Mouse (Mus musculus): ENCODE results near the gene Jakmip3. TPM values are rescaled to one million over a fixed set of nuclear protein-coding genes. Genes with fewer than 3 reads are reported as not detected.

Gene Jakmip3
- polyA plus RNA-seq, 2 experiments = 0.01 TPM; not detected in 1

DNA sequence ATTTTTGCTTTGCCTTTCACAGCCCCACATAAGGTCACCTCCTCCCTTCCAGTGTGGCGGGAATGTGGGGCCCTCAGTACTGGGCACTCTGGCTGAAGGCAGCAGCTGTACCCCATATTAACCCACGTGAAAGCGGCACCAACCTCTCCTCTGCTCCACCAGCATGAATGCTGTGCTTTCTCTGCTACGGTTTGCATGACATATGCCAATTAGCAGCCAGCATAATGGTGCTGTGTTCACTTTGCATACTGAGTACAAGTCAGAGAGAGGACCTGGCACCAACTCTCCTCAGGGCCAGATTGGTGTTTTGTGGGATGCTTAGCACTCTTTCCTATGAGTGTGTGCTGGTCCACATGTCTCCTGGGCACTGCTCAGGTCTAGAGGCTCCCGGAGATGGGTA, 19.2 kb downstream of the Jakmip3 start:
- Histone ChIP-seq H3K4me3 (ENCODE audit: insufficient read depth in 1 of 2, low read depth in 2 of 2, low read length in 2 of 2) (no peak overlapping the region), H3K4me1 (replicated peaks; ENCODE audit: control insufficient read depth in 2 of 2, insufficient read depth in 2 of 2, low read length in 1 of 2) (no peaks in the 10 kb centered on the region), H3K4me2 (ENCODE audit: low read depth) (no peak overlapping the region), H3K27me3 (ENCODE audit: control insufficient read depth, insufficient read depth, low read length) (no peaks in the 10 kb centered on the region), H3K9ac (replicated peaks) (no peak overlapping the region), H3K36me3 (replicated peaks; ENCODE audit: control insufficient read depth, insufficient read depth, low read depth) (no peaks in the 10 kb centered on the region), H3K27ac (no peak overlapping the region), H3K9me3 (ENCODE audit: control insufficient read depth, low read length) (no peaks in the 10 kb centered on the region)
- DNase-seq (ENCODE audit: low read depth in 3 of 3, low spot score in 3 of 3) = no peak
- ATAC-seq (ENCODE audit: insufficient read depth) = no peak
- no peak for TF ChIP-seq CTCF (IDR thresholded peaks at IDR 0.05; ENCODE audit: low read depth)
- 67% methylated on average over 5 of the region's 5 CpGs for WGBS (ENCODE audit: insufficient replicate concordance)

DNA sequence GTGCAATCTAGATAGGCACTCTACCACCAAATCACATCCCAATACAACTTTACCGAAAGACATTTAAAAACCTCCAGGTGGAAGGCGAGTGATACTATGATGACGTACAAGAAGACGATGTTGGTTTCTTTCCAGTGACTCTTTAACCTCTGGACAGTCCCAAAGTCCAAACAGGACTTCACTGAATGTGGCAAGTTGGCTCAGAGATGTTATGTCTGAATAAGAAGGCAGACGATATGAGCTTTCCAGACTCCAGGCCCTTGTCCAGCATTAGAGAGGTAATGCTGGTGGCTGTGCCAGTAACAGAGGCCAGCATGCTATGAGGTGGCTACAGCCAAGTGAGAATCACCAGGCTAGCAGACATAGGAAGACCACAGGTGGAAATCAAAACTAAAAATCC, 23.2 kb downstream of the Jakmip3 start:
- WGBS (ENCODE audit: insufficient replicate concordance) = 70% methylated on average over 5 of the region's 5 CpGs

DNA sequence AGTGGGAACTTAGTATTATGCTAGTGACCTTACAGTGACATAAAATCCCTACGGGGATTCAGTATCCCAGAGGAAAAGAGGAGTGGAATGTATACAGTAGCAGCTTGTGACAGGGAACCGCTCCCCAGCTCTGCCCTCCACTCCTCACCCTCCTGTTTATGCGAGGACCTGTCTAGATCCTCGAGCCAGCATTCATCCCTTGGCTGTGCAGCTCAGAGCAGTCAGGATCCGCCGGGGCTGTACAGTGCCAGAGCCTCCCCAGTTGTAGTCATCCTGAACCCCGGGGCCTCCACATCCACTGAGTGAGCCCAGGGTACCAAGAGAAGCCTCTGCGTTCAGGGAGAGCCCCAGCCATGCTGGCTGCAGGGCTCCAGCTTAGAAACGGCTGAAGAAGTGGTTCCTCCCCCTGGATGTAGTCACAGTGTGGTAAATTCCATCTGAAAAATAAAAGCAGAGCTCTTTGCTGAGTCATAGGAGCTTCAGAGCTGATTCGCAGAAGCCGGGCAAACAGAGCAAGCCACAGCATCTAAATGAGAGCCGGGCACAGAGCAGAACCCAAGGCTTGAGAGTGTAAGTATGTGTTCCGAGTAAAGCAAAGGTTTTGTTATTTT, 27.6 kb downstream of the Jakmip3 start:
- H3K9ac ChIP-seq (replicated peaks) = no peak overlapping the region
- H3K4me3 ChIP-seq (ENCODE audit: insufficient read depth in 1 of 2, low read depth in 2 of 2, low read length in 2 of 2) = no peak overlapping the region
- H3K4me1 ChIP-seq (replicated peaks; ENCODE audit: control insufficient read depth in 2 of 2, insufficient read depth in 2 of 2, low read length in 1 of 2) = no peaks in the 10 kb centered on the region
- ATAC-seq (ENCODE audit: insufficient read depth) = no peak
- H3K4me2 ChIP-seq (ENCODE audit: low read depth) = no peak overlapping the region
- H3K27ac ChIP-seq = no peak overlapping the region
- H3K9me3 ChIP-seq (ENCODE audit: control insufficient read depth, low read length) = no peaks in the 10 kb centered on the region
- H3K27me3 ChIP-seq (ENCODE audit: control insufficient read depth, insufficient read depth, low read length) = no peaks in the 10 kb centered on the region
- TF ChIP-seq CTCF (IDR thresholded peaks at IDR 0.05; ENCODE audit: low read depth) (no peak), EP300 (IDR thresholded peaks at IDR 0.05; ENCODE audit: low read depth) (no peak)
- DNase-seq (ENCODE audit: low read depth in 3 of 3, low spot score in 3 of 3) = no peak
- 54% methylated on average over 13 of the region's 13 CpGs for WGBS (ENCODE audit: insufficient replicate concordance)
- no peaks in the 10 kb centered on the region for H3K36me3 ChIP-seq (replicated peaks; ENCODE audit: control insufficient read depth, insufficient read depth, low read depth)

More for the DNA sequence above, 23.2 kb downstream of the Jakmip3 start:
- no peaks in the 10 kb centered on the region for H3K4me1 ChIP-seq (replicated peaks; ENCODE audit: control insufficient read depth in 2 of 2, insufficient read depth in 2 of 2, low read length in 1 of 2)
- no peak overlapping the region for H3K9ac ChIP-seq (replicated peaks)
- H3K9me3 ChIP-seq (ENCODE audit: control insufficient read depth, low read length) = no peaks in the 10 kb centered on the region
- H3K4me3 ChIP-seq (ENCODE audit: insufficient read depth in 1 of 2, low read depth in 2 of 2, low read length in 2 of 2) = no peak overlapping the region
- no peaks in the 10 kb centered on the region for H3K27me3 ChIP-seq (ENCODE audit: control insufficient read depth, insufficient read depth, low read length)
- H3K4me2 ChIP-seq (ENCODE audit: low read depth) = no peak overlapping the region
- H3K27ac ChIP-seq = no peak overlapping the region
- no peak for ATAC-seq (ENCODE audit: insufficient read depth)
- no peaks in the 10 kb centered on the region for H3K36me3 ChIP-seq (replicated peaks; ENCODE audit: control insufficient read depth, insufficient read depth, low read depth)
- TF ChIP-seq EP300 (IDR thresholded peaks at IDR 0.05; ENCODE audit: low read depth) (no peak), CTCF (IDR thresholded peaks at IDR 0.05; ENCODE audit: low read depth) (no peak)
- DNase-seq (ENCODE audit: low read depth in 3 of 3, low spot score in 3 of 3) = no peak

DNA sequence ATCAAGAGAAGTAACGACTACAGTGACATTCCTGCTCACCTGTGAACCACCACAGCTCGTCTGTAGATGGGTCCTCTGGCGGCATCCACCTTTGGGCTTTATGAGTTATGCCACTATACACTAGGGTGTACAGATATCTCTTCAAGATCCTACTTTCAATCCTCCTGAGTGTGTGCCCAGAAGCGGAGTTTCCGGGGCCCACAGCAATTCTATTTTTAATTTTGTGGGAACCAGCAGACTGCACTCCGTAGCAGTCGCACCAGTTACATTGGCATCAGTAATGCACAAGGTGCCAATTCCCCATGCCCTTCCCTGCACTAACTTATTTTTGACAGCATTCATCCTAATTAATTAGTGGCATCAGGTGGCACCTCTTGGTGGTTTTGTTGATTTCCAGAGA, 37.0 kb downstream of the Jakmip3 start:
- no peaks in the 10 kb centered on the region for H3K9me3 ChIP-seq (ENCODE audit: control insufficient read depth, low read length)
- DNase-seq (ENCODE audit: low read depth in 3 of 3, low spot score in 3 of 3) (no peak), ATAC-seq (ENCODE audit: insufficient read depth) (no peak)
- WGBS (ENCODE audit: insufficient replicate concordance) = 71% methylated on average over 7 of the region's 7 CpGs
- no peaks in the 10 kb centered on the region for H3K27me3 ChIP-seq (ENCODE audit: control insufficient read depth, insufficient read depth, low read length)
- TF ChIP-seq EP300 (IDR thresholded peaks at IDR 0.05; ENCODE audit: low read depth) = no peak
- TF ChIP-seq CTCF (IDR thresholded peaks at IDR 0.05; ENCODE audit: low read depth) = no peak
- H3K4me2 ChIP-seq (ENCODE audit: low read depth) = no peak overlapping the region
- no peaks in the 10 kb centered on the region for H3K36me3 ChIP-seq (replicated peaks; ENCODE audit: control insufficient read depth, insufficient read depth, low read depth)
- H3K4me1 ChIP-seq (replicated peaks; ENCODE audit: control insufficient read depth in 2 of 2, insufficient read depth in 2 of 2, low read length in 1 of 2) = no peaks in the 10 kb centered on the region
- no peak overlapping the region for H3K4me3 ChIP-seq (ENCODE audit: insufficient read depth in 1 of 2, low read depth in 2 of 2, low read length in 2 of 2)
- no peak overlapping the region for H3K9ac ChIP-seq (replicated peaks)
- H3K27ac ChIP-seq = no peak overlapping the region

DNA sequence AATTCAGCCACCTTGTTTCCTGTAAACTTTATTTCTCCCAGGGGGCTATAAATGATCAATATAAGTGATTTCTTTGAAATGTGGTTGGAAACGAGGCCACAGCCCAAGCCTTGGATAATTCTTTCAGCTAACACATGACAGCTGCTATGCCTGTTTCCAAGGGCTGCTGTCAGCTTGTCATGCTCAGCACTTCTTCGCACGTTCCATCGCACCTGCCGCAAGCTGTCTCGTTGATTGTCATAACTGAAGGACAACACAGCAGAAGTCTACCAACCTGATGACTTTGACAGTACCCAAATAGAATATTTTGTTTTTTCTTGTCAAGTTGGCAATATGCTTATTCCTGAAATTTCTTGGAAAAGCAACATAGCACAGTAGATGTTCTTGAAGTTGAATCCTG, 44.0 kb downstream of the Jakmip3 start:
- ATAC-seq (ENCODE audit: insufficient read depth) (no peak), DNase-seq (ENCODE audit: low read depth in 3 of 3, low spot score in 3 of 3) (no peak)
- Histone ChIP-seq H3K9ac (replicated peaks) (no peak overlapping the region), H3K4me3 (ENCODE audit: insufficient read depth in 1 of 2, low read depth in 2 of 2, low read length in 2 of 2) (no peak overlapping the region), H3K9me3 (ENCODE audit: control insufficient read depth, low read length) (no peaks in the 10 kb centered on the region), H3K4me1 (replicated peaks; ENCODE audit: control insufficient read depth in 2 of 2, insufficient read depth in 2 of 2, low read length in 1 of 2) (no peaks in the 10 kb centered on the region), H3K36me3 (replicated peaks; ENCODE audit: control insufficient read depth, insufficient read depth, low read depth) (no peaks in the 10 kb centered on the region), H3K27me3 (ENCODE audit: control insufficient read depth, insufficient read depth, low read length) (no peaks in the 10 kb centered on the region), H3K4me2 (ENCODE audit: low read depth) (no peak overlapping the region), H3K27ac (no peak overlapping the region)
- 69% methylated on average over 6 of the region's 6 CpGs for WGBS (ENCODE audit: insufficient replicate concordance)
- no peak for TF ChIP-seq CTCF (IDR thresholded peaks at IDR 0.05; ENCODE audit: low read depth)

Data from liver, embryonic 14.5 days (tissue).